ENCODE assay signal across 10 mouse cellular contexts in the genomic region with DNA sequence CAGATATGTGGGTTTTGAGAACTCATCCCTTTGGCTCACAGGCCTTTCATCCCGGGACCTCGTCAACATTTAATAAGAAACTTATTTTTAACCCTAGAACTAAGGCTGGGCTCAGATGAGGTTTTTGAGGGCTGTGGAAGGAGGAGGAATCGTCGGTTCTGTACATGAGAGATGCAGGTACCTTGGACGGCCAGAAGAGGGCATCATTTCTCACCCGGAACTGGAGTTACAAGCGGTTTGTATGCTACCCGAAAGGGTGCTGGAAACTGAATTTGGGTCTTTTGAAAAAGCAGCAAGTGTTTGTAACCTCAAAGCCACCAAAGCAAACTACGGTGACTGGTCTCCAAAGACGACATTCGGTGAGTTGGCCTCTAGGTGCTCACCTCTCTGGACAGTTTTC. TPM values are rescaled to one million over a fixed set of nuclear protein-coding genes. Genes with fewer than 3 reads are reported as not detected.
A peak's percentile ranks its signal among the peaks of the same experiment; 100 is the strongest.
DNase-seq lines count a peak whose midpoint lies in the region; ATAC-seq and TF ChIP-seq lines count a peak whose summit lies in the region.
"Had no signal": no experiment of that assay in that cellular context is flagged by ENCODE, and none has a peak within 500 bp of the region (broad histone marks: within the 10 kb centered on the region; RNA-seq: fewer than 3 reads in every experiment).

No protein-coding gene starts in this region.

- no peak overlapping the region for H3K4me2 ChIP-seq in hindbrain, postnatal 0 days (ENCODE audit: low read depth, low read length)
- no peak overlapping the region for H3K4me2 ChIP-seq in hindbrain, embryonic 14.5 days (replicated peaks)
- H3K4me2 ChIP-seq in intestine, postnatal 0 days (replicated peaks; ENCODE audit: low read depth), result no peak overlapping the region
- H3K4me2 ChIP-seq: hindbrain, embryonic 15.5 days had no signal

- no peak for ATAC-seq in hindbrain, postnatal 0 days
- ATAC-seq in hindbrain, embryonic 14.5 days (ENCODE audit: low FRiP score), result no peak
- ATAC-seq in intestine, postnatal 0 days, result no peak

- no peaks in the 10 kb centered on the region for H3K27me3 ChIP-seq in hindbrain, postnatal 0 days (ENCODE audit: insufficient read depth, low read length)
- H3K27me3 ChIP-seq in hindbrain, embryonic 14.5 days (ENCODE audit: control insufficient read depth, insufficient read depth, low read length), result no peaks in the 10 kb centered on the region
- no peaks in the 10 kb centered on the region for H3K27me3 ChIP-seq in intestine, postnatal 0 days (replicated peaks; ENCODE audit: control insufficient read depth, insufficient read depth, low read length)
- H3K27me3 ChIP-seq in heart, embryonic 10.5 days (ENCODE audit: insufficient read depth, poor library complexity, severe bottlenecking), result no peaks in the 10 kb centered on the region
- H3K27me3 ChIP-seq: hindbrain, embryonic 15.5 days had no signal

- no peaks in the 10 kb centered on the region for H3K36me3 ChIP-seq in hindbrain, postnatal 0 days (ENCODE audit: insufficient read depth, low read length)
- H3K36me3 ChIP-seq in hindbrain, embryonic 14.5 days (replicated peaks; ENCODE audit: control insufficient read depth, insufficient read depth), result no peaks in the 10 kb centered on the region
- no peaks in the 10 kb centered on the region for H3K36me3 ChIP-seq in intestine, postnatal 0 days (ENCODE audit: control insufficient read depth, insufficient read depth)
- no peaks in the 10 kb centered on the region for H3K36me3 ChIP-seq in heart, embryonic 10.5 days
- H3K36me3 ChIP-seq: hindbrain, embryonic 15.5 days had no signal

- no peak for DNase-seq in hindbrain, postnatal 0 days (ENCODE audit: low spot score)
- DNase-seq in hindbrain, embryonic 14.5 days (ENCODE audit: low spot score), result no peak
- DNase-seq in thymus, postnatal 25 days, result peak; percentile 18
- no peak for DNase-seq in thymus, adult 18-20 months
- DNase-seq in frontal cortex, adult 2 months (ENCODE audit: extremely low spot score in 1 of 2, low spot score in 1 of 2), result no peak
- DNase-seq in heart, embryonic 10.5 days (ENCODE audit: low spot score), result no peak
- no peak for DNase-seq in spleen, adult 18-20 months

- H3K9me3 ChIP-seq in hindbrain, postnatal 0 days (ENCODE audit: low read length), result no peaks in the 10 kb centered on the region
- H3K9me3 ChIP-seq in hindbrain, embryonic 14.5 days (ENCODE audit: control insufficient read depth, low read length), result no peaks in the 10 kb centered on the region
- H3K9me3 ChIP-seq in intestine, postnatal 0 days (ENCODE audit: control insufficient read depth), result no peaks in the 10 kb centered on the region
- no peaks in the 10 kb centered on the region for H3K9me3 ChIP-seq in heart, embryonic 10.5 days
- H3K9me3 ChIP-seq: hindbrain, embryonic 15.5 days had no signal

- no peak overlapping the region for H3K4me3 ChIP-seq in hindbrain, postnatal 0 days (ENCODE audit: low read length)
- no peak overlapping the region for H3K4me3 ChIP-seq in hindbrain, embryonic 14.5 days (replicated peaks; ENCODE audit: low read length)
- no peak overlapping the region for H3K4me3 ChIP-seq in intestine, postnatal 0 days (ENCODE audit: low read depth, low read length)
- H3K4me3 ChIP-seq in heart, embryonic 10.5 days, result no peak overlapping the region
- H3K4me3 ChIP-seq: hindbrain, embryonic 15.5 days had no signal

- H3K27ac ChIP-seq in hindbrain, postnatal 0 days, result no peak overlapping the region
- no peak overlapping the region for H3K27ac ChIP-seq in hindbrain, embryonic 14.5 days
- H3K27ac ChIP-seq in intestine, postnatal 0 days (ENCODE audit: low read depth, low read length), result no peak overlapping the region
- no peak overlapping the region for H3K27ac ChIP-seq in heart, embryonic 10.5 days
- H3K27ac ChIP-seq: hindbrain, embryonic 15.5 days; macrophage had no signal

- no peaks in the 10 kb centered on the region; the same call in 1 of the 2 replicates for H3K4me1 ChIP-seq in hindbrain, postnatal 0 days (ENCODE audit: insufficient read depth, low read length)
- H3K4me1 ChIP-seq in hindbrain, embryonic 14.5 days (replicated peaks; ENCODE audit: control insufficient read depth, insufficient read depth, low read length), result no peaks in the 10 kb centered on the region
- peaks cover 4% of the 10 kb centered on the region; the same call in 1 of the 2 replicates for H3K4me1 ChIP-seq in intestine, postnatal 0 days (replicated peaks; ENCODE audit: control insufficient read depth, insufficient read depth, low read length)
- peaks cover 12% of the 10 kb centered on the region for H3K4me1 ChIP-seq in heart, embryonic 10.5 days

- H3K9ac ChIP-seq in hindbrain, postnatal 0 days (replicated peaks; ENCODE audit: low read length), result no peak overlapping the region
- H3K9ac ChIP-seq in hindbrain, embryonic 14.5 days, result no peak overlapping the region
- H3K9ac ChIP-seq in intestine, postnatal 0 days (ENCODE audit: low read depth, low read length), result no peak overlapping the region
- H3K9ac ChIP-seq: hindbrain, embryonic 15.5 days had no signal

- 52% methylated on average over 11 of the region's 11 CpGs for WGBS in hindbrain, postnatal 0 days
- WGBS in hindbrain, embryonic 14.5 days, result 48% methylated on average over 11 of the region's 11 CpGs
- WGBS in intestine, postnatal 0 days, result 52% methylated on average over 11 of the region's 11 CpGs
- 47% methylated on average over 11 of the region's 11 CpGs for WGBS in heart, embryonic 10.5 days

- peak; percentile 30; the same call in 1 of the 2 replicates for TF ChIP-seq CTCF in hindbrain, postnatal 0 days (IDR thresholded peaks at IDR 0.05; ENCODE audit: low read depth)
- peak; percentile 67 for TF ChIP-seq CTCF in intestine, postnatal 0 days (IDR thresholded peaks at IDR 0.05; ENCODE audit: low read depth)

RNA-seq across cellular contexts. Expression of gene Raf1, which starts 24.9 kb away (rescaled TPM):
- total RNA-seq in hindbrain, postnatal 0 days (2014; rRNA removed), result 204 and 218 TPM in 2 replicates
- polyA plus RNA-seq in hindbrain, postnatal 0 days (2015; fragmentation: Nextera tagmentation; extraction: Ambion mirVana), result 86.1 and 90.5 TPM in 2 replicates
- 157 and 159 TPM in 2 replicates for polyA plus RNA-seq in hindbrain, embryonic 14.5 days (2014; fragmentation: Nextera tagmentation; extraction: Ambion mirVana)
- 64.9 and 66.4 TPM in 2 replicates for polyA plus RNA-seq in intestine, postnatal 0 days (2015; fragmentation: Nextera tagmentation; extraction: Ambion mirVana)
- 143 and 144 TPM in 2 replicates for polyA plus RNA-seq in frontal cortex, adult 2 months (2012; rRNA removed)
- polyA plus RNA-seq in heart, embryonic 10.5 days (2016; fragmentation: Nextera tagmentation; extraction: Ambion mirVana), result 94.0 and 101 TPM in 2 replicates
